ENCODE assay signal across 25 mouse cellular contexts in genomic region chr7:130510243-130510642, GRCm38 (mm10).
"Had no signal": no experiment of that assay in that cellular context is flagged by ENCODE, and none has a peak within 500 bp of the region (broad histone marks: within the 10 kb centered on the region; RNA-seq: fewer than 3 reads in every experiment).

No protein-coding gene starts in this region.

- ATAC-seq: hindbrain, embryonic 16.5 days; inflammation-experienced regulatory T-cells, adult 6 months; intestine, embryonic 15.5 days; intestine, postnatal 0 days; liver, embryonic 12.5 days had no signal

- H3K4me1 ChIP-seq: heart, embryonic 10.5 days; heart, embryonic 12.5 days; hindbrain, embryonic 10.5 days; hindbrain, embryonic 12.5 days; intestine, embryonic 15.5 days; limb, embryonic 13.5 days; limb, embryonic 15.5 days had no signal

- H3K9ac ChIP-seq: heart, embryonic 12.5 days; hindbrain, embryonic 12.5 days; hindbrain, embryonic 14.5 days; intestine, embryonic 15.5 days; limb, embryonic 13.5 days; limb, embryonic 15.5 days; liver, embryonic 12.5 days had no signal

- H3K4me2 ChIP-seq: heart, embryonic 12.5 days; hindbrain, embryonic 12.5 days; hindbrain, embryonic 14.5 days; intestine, embryonic 15.5 days; limb, embryonic 13.5 days; limb, embryonic 15.5 days; liver, embryonic 12.5 days had no signal

- H3K9me3 ChIP-seq: heart, embryonic 10.5 days; heart, embryonic 12.5 days; hindbrain, embryonic 10.5 days; hindbrain, embryonic 12.5 days; intestine, embryonic 15.5 days; limb, embryonic 13.5 days; limb, embryonic 15.5 days; liver, embryonic 12.5 days had no signal

- DNase-seq: gastrocnemius, postnatal 14 days; gastrocnemius, postnatal 36 days; heart, adult 18-20 months; heart, postnatal 10 days; heart, postnatal 4 days; kidney, adult 18-20 months; kidney, adult 8-10 months; kidney, postnatal 10 days; kidney, postnatal 25 days; kidney, postnatal 4 days; left cerebral cortex, postnatal 4 days had no signal

- H3K27me3 ChIP-seq: heart, embryonic 12.5 days; hindbrain, embryonic 12.5 days; intestine, embryonic 15.5 days; limb, embryonic 13.5 days; limb, embryonic 15.5 days; liver, embryonic 12.5 days had no signal

- H3K27ac ChIP-seq: heart, embryonic 10.5 days; hindbrain, embryonic 10.5 days; hindbrain, embryonic 12.5 days; hindbrain, embryonic 14.5 days; intestine, embryonic 15.5 days; layer of hippocampus, adult 2 months; left cerebral cortex, adult 2 months; limb, embryonic 13.5 days; limb, embryonic 15.5 days; liver, embryonic 12.5 days had no signal

- H3K4me3 ChIP-seq: heart, embryonic 10.5 days; heart, embryonic 12.5 days; hindbrain, embryonic 10.5 days; hindbrain, embryonic 12.5 days; intestine, embryonic 15.5 days; layer of hippocampus, adult 2 months; left cerebral cortex, adult 2 months; limb, embryonic 13.5 days; limb, embryonic 15.5 days; liver, embryonic 12.5 days had no signal
